Mouse (Mus musculus): ENCODE results near the gene Specc1. TPM values are rescaled to one million over a fixed set of nuclear protein-coding genes. Genes with fewer than 3 reads are reported as not detected.

The Specc1 gene
- polyA plus RNA-seq, 1 experiment from 2014 or later: 16.2 TPM

GRCm38 (mm10) chr11:62209891-62210290 is 253.3 kb downstream of the Specc1 start:
- H3K9me3 ChIP-seq (replicated peaks): no peaks in the 10 kb centered on the region
- peaks cover 9% of the 10 kb centered on the region; the same call in 1 of the 2 replicates for H3K36me3 ChIP-seq (ENCODE audit: poor library complexity, severe bottlenecking)
- no peak for ATAC-seq
- no peak overlapping the region for H3K4me3 ChIP-seq
- no peak overlapping the region for H3K4me2 ChIP-seq
- H3K9ac ChIP-seq: no peak overlapping the region
- H3K4me1 ChIP-seq: no peaks in the 10 kb centered on the region
- no peak overlapping the region for H3K27ac ChIP-seq
- no peaks in the 10 kb centered on the region for H3K27me3 ChIP-seq
- WGBS: 64% methylated on average over 4 of the region's 4 CpGs

DNA sequence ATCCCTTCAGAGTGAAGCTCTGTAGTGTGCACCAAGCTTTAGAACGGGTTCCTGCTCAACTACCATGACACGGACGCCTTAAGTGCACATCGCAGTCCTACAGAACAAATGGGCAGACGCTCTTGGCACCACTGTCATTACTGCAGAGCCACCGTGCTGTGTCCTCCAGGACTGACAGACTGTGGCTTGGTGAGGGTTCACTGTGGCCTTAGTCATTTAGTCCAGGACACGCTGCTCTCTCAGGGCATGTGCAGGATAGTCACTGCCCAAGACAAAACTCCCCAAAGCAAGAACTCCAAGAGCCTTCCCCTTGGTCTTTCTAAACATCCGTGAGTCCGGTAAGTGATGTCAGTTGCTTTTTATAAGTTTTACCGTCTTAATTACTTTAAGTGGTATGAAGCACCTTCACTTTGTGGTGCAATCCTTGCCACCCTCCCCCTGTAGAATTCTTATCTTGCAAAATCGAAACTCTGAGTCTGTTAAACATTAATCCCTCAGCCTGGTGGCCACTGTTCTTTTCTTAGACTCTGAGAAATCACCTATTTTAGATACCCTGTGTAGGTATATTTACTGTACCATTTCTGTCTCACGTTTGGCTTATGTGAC is 256.9 kb downstream of the Specc1 start:
- Histone ChIP-seq H3K9me3 (replicated peaks) (no peaks in the 10 kb centered on the region), H3K27ac (no peak overlapping the region), H3K4me1 (peaks cover 5% of the 10 kb centered on the region; the same call in 1 of the 2 replicates), H3K4me3 (no peak overlapping the region), H3K36me3 (ENCODE audit: poor library complexity, severe bottlenecking) (0 out of 2 replicates have a peak, but pooled peaks cover 3% of the 10 kb centered on the region), H3K9ac (no peak overlapping the region), H3K27me3 (no peaks in the 10 kb centered on the region), H3K4me2 (no peak overlapping the region)
- no peak for ATAC-seq
- WGBS: 95% methylated on average over 12 of the region's 12 CpGs

- WGBS: 68% methylated on average over 2 of the region's 2 CpGs
- H3K4me3 ChIP-seq: no peak overlapping the region
- peaks cover 5% of the 10 kb centered on the region; the same call in 1 of the 2 replicates for H3K4me1 ChIP-seq
- ATAC-seq: no peak
- H3K4me2 ChIP-seq: no peak overlapping the region
- H3K27ac ChIP-seq: no peak overlapping the region
- no peaks in the 10 kb centered on the region for H3K9me3 ChIP-seq (replicated peaks)
- peaks cover 9% of the 10 kb centered on the region; the same call in 1 of the 2 replicates for H3K36me3 ChIP-seq (ENCODE audit: poor library complexity, severe bottlenecking)
- no peaks in the 10 kb centered on the region for H3K27me3 ChIP-seq
- H3K9ac ChIP-seq: no peak overlapping the region
Observed at GRCm38 (mm10) chr11:62215107-62215506, 258.5 kb downstream of the Specc1 start.

DNA sequence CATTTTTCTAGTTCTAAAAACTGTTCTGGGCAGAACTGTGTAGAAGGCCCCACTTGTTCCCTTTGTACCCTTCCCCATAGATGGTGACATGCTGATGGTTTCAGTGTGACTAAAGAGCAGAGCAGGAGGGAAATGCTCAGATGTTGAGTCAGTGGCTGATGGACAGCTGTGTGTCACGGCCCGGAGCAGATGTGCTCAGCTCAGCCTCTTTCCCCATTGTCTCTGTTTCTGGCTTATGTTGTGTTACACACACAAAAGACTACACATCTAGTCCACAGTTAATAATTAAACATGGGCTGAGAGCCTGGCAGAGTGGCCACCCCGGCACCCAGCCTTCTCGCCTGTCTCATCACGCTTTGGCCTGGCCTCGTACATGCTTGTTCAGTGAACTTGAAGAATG is 261.2 kb downstream of the Specc1 start:
- H3K9ac ChIP-seq: no peak overlapping the region
- H3K27me3 ChIP-seq: no peaks in the 10 kb centered on the region
- no peak overlapping the region; the same call in 1 of the 2 replicates for H3K27ac ChIP-seq
- WGBS: 59% methylated on average over 6 of the region's 6 CpGs
- H3K4me3 ChIP-seq: no peak overlapping the region
- ATAC-seq: no peak
- H3K9me3 ChIP-seq (replicated peaks): no peaks in the 10 kb centered on the region
- H3K4me2 ChIP-seq: no peak overlapping the region
- peaks cover 13% of the 10 kb centered on the region; the same call in 1 of the 2 replicates for H3K36me3 ChIP-seq (ENCODE audit: poor library complexity, severe bottlenecking)
- peaks cover 5% of the 10 kb centered on the region; the same call in 1 of the 2 replicates for H3K4me1 ChIP-seq

- Histone ChIP-seq H3K4me1 (peaks cover 5% of the 10 kb centered on the region; the same call in 1 of the 2 replicates), H3K9me3 (replicated peaks) (no peaks in the 10 kb centered on the region), H3K4me2 (no peak overlapping the region), H3K27ac (no peak overlapping the region), H3K4me3 (no peak overlapping the region), H3K9ac (no peak overlapping the region), H3K36me3 (ENCODE audit: poor library complexity, severe bottlenecking) (peaks cover 13% of the 10 kb centered on the region; the same call in 1 of the 2 replicates), H3K27me3 (no peaks in the 10 kb centered on the region)
- ATAC-seq: no peak
- WGBS: 80% methylated on average over 7 of the region's 7 CpGs
Observed at GRCm38 (mm10) chr11:62220756-62221510, 264.4 kb downstream of the Specc1 start.

- Histone ChIP-seq H3K4me1 (no peaks in the 10 kb centered on the region), H3K4me3 (no peak overlapping the region), H3K36me3 (ENCODE audit: poor library complexity, severe bottlenecking) (peaks cover 13% of the 10 kb centered on the region; the same call in 1 of the 2 replicates), H3K9ac (no peak overlapping the region), H3K27ac (no peak overlapping the region), H3K9me3 (replicated peaks) (no peaks in the 10 kb centered on the region), H3K4me2 (no peak overlapping the region), H3K27me3 (no peaks in the 10 kb centered on the region)
- WGBS: 93% methylated on average over 5 of the region's 5 CpGs
- no peak for ATAC-seq
Observed at GRCm38 (mm10) chr11:62223416-62223815, 266.9 kb downstream of the Specc1 start.

- Histone ChIP-seq H3K4me2 (no peak overlapping the region), H3K4me3 (no peak overlapping the region), H3K36me3 (ENCODE audit: poor library complexity, severe bottlenecking) (peaks cover 13% of the 10 kb centered on the region; the same call in 1 of the 2 replicates), H3K9ac (no peak overlapping the region), H3K27me3 (no peaks in the 10 kb centered on the region), H3K4me1 (no peaks in the 10 kb centered on the region), H3K27ac (no peak overlapping the region), H3K9me3 (replicated peaks) (no peaks in the 10 kb centered on the region)
- no peak for ATAC-seq
- WGBS: 97% methylated on average over 7 of the region's 7 CpGs
Observed at GRCm38 (mm10) chr11:62223962-62224361, 267.4 kb downstream of the Specc1 start.

GRCm38 (mm10) chr11:62224797-62225196 is 268.2 kb downstream of the Specc1 start:
- no peak for ATAC-seq
- 78% methylated on average over 4 of the region's 4 CpGs for WGBS

GRCm38 (mm10) chr11:62240631-62241261 is 284.2 kb downstream of the Specc1 start:
- Histone ChIP-seq H3K4me3 (no peak overlapping the region), H3K27me3 (no peaks in the 10 kb centered on the region), H3K9ac (no peak overlapping the region), H3K36me3 (ENCODE audit: poor library complexity, severe bottlenecking) (no peaks in the 10 kb centered on the region), H3K9me3 (replicated peaks) (no peaks in the 10 kb centered on the region; the same call in 1 of the 2 replicates), H3K4me1 (no peaks in the 10 kb centered on the region), H3K27ac (no peak overlapping the region), H3K4me2 (no peak overlapping the region)
- ATAC-seq: no peak
- 87% methylated on average over 12 of the region's 12 CpGs for WGBS

More at GRCm38 (mm10) chr11:62224797-62225196, 268.2 kb downstream of the Specc1 start:
- Histone ChIP-seq H3K4me1 (no peaks in the 10 kb centered on the region), H3K36me3 (ENCODE audit: poor library complexity, severe bottlenecking) (peaks cover 7% of the 10 kb centered on the region; the same call in 1 of the 2 replicates), H3K4me3 (no peak overlapping the region), H3K9ac (no peak overlapping the region), H3K9me3 (replicated peaks) (no peaks in the 10 kb centered on the region), H3K4me2 (no peak overlapping the region), H3K27ac (no peak overlapping the region), H3K27me3 (no peaks in the 10 kb centered on the region)

DNA sequence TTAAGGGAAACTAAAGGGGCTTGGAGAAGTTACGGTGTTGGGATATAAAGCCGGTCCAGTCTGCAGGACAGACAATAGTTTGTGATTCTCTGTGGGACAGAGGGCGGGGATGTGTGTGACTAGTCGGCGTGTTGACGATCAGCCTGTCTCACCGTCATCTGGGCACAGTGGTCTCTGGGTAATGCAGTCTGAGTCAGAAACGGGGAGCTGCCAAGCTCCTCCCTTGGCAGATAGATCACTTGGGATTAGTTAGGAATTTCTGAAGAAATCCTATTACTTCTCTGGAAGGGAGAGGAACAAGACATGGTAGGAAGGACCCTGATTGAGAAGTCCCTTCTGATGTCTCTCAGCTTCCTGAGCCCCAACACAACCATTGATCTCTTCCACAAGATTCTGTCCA is 287.3 kb downstream of the Specc1 start:
- no peak for ATAC-seq
- H3K27ac ChIP-seq: no peak overlapping the region
- H3K27me3 ChIP-seq: peaks cover 16% of the 10 kb centered on the region
- 90% methylated on average over 8 of the region's 8 CpGs for WGBS
- peaks cover 7% of the 10 kb centered on the region for H3K4me1 ChIP-seq
- H3K4me2 ChIP-seq: no peak overlapping the region
- no peak overlapping the region for H3K4me3 ChIP-seq
- no peaks in the 10 kb centered on the region; the same call in 1 of the 2 replicates for H3K9me3 ChIP-seq (replicated peaks)
- no peaks in the 10 kb centered on the region for H3K36me3 ChIP-seq (ENCODE audit: poor library complexity, severe bottlenecking)
- H3K9ac ChIP-seq: no peak overlapping the region

DNA sequence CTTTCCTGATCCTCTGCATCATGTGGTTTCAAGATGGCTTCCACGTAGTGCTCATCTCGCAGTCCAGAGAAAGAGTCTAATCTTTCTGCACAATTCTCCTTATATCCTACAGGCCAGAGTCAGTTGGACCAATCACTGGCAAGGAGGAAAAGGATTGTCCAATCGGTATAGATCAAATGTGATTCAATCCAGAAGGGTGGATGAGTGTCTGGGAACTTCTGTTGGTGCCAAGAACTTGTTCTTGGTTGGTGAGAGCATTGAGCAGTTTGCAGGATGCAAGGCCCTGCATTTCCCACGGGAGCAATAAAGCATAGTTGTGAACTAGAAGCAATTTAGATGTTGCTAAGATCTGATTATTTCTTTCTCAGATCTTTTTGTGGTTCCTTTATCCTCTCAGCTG is 287.9 kb downstream of the Specc1 start:
- Histone ChIP-seq H3K9ac (no peak overlapping the region), H3K27ac (no peak overlapping the region), H3K4me2 (no peak overlapping the region), H3K9me3 (replicated peaks) (no peaks in the 10 kb centered on the region; the same call in 1 of the 2 replicates), H3K4me1 (peaks cover 13% of the 10 kb centered on the region), H3K4me3 (no peak overlapping the region), H3K36me3 (ENCODE audit: poor library complexity, severe bottlenecking) (no peaks in the 10 kb centered on the region), H3K27me3 (peaks cover 22% of the 10 kb centered on the region)
- no peak for ATAC-seq
- WGBS: 89% methylated on average over 4 of the region's 4 CpGs

Data from forebrain, embryonic 13.5 days (tissue).